Mouse (Mus musculus): ENCODE measurements at regions not wholly inside any gene's neighbourhood (a gene's known extent, or its start where the extent isn't known, plus 50 kb on each side); places are given as distances from the start of the nearest gene placed in this dataset.
A peak's percentile ranks its signal among the peaks of the same experiment; 100 is the strongest.

DNA sequence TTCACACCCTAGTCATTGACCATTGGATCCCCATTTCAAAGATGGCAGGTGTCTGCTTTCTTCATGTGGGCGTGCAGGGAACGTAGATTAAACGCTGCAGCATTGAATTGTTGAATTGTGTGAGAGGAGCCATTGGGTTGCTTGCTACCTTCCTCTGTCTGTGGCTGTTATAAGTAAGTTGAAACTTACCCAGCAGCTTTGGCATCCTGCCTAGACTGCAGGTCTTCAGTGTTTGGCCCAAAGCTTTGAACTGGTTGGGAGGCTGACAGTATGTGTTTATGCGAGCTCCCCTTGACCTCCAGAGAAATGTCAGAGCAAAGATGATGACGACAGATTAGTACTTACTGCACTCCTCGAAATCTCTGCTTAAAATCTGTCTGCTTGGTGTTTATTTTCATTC is 473.8 kb downstream of the Irx1 start:
- no peak for DNase-seq

DNA sequence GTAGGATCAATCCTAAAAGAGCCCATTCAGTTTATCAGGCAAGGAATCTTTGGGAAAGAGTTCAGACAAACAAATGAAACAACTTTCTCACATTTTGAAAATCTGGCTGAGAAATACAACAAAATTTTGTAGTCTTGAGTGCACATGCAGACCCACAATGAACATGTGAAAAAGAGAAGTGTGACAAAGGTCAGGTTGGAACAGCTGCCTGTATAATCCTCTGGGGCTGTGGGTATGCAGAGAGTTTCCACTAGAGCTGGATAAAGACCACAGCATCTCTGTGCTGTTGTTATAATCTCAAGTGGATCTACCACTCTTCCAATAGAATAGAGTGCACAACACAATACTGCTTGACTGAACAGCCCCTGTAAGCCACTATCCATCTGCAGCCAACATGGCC is 482.3 kb downstream of the Irx1 start:
- DNase-seq = no peak

DNA sequence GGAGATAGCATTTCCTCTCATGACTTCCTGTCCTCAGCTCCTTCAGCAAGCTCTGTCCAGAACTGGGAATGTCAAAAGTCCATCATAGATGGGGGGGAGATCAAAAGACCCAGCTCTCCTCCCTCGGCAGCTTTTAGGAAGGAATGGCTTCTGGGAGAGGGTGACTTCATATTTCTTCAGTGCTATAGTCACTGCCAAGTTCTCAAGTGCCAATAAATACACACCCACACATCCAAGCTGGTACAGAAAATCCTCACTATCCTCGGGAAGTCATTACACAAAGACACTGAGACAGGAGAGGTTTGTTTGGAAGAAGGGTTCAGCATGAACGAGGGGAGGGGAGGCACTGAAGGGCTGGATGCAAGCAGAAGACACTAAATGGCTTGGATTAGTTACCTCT is 502.0 kb downstream of the Irx1 start:
- DNase-seq = no peak

DNA sequence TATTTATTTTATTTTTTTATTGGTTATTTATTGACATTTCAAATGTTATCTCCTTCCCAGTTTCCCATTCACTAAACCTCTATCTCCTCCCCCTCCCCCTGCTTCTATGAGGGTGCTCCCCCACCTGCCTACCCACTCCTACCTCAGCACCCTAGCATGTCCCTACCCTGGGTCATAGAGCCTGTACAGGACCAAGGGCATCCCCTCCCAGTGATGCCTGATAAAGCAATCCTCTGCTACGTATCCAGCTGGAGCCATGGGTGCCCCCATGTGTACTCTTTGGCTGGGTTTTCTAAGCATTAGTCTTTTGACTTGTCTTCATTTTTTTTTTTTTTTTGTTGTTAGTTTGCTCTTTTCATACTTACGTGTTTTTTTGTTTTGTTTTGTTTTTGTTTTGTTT is 502.9 kb downstream of the Irx1 start:
- DNase-seq = no peak

DNA sequence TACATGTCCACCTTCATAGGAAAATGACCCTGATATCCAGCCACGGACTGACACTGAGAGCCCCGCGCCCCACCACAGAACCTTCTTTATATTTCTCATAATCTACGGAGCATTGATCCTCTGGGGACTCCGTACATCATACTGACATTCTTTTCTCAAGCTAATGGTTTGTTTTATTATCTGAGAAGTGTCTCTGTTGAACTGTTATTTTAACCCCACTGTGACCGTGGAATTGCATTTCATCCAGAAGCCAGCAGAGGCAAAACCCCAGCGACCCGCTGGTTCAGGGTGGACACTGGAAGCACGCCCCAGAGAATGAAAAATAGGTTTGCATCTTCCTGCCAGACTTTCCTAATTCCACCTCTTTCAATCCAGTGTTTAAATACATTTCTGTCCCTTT is 503.4 kb downstream of the Irx1 start:
- DNase-seq = no peak

DNA sequence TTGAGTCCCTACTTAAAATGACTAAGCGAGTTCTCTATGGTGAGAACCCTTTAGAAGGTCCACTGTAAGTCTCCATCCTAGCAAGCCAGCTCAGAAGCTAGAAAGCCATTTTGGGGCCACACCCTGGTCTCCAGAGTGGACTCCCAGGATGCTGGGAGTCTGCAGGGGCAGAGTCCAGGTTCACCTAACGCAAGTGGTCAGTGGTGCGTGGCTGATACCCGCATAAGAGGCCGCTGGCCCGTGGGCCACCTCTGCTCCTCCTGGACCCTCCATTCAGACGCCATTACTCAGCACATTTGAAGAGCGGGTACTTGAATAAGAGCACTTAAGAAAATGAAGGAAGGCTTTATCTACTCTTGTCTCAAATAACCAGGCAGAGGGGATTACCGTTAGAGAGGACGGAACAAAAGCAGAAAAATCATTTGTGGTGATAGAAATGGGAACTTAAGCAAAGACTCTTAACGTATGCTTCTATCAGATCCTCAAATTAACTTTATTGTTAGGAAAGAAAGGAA is 504.4 kb downstream of the Irx1 start:
- DNase-seq = no peak

DNA sequence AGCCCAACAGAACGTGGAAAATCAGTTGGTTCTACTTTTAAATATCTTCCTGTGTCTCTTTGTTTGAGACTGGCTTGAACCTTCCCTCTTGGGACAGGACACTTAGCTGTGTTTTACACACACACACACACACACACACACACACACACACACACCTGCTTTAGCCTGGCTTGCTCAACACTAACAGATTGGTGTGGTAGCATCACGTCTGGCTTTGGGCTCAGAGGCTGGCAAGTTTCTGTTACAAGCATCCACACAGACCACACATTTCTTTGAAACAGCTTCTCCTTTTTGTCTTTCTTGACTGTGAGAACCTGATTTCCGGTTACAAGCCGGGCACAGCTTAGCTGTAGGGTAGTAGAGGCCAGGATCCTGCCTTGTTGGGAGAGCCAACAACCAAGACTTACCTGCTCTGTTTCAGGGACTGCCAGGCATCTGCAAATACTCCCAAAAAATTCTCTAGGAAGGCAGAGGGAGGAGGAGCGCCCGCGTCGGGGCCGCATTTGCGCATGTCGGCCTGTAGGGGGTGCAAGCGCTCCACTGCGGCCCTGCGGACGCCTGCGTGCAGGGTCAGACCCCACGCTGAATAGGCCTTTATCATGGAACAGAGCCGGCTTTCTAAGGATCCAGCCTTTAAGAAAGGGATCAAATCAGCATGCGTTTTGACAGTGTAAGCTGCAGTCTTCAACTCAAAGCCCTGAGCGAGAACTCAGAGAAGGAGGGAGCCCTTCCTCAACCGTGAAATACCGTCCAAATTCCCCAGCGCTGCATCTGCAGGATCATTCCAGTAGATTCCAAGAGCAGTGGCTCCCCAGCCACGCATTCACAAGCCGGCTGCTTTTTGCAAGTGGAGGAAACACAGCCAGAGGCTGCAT is 505.2 kb downstream of the Irx1 start:
- peak; percentile 79 for DNase-seq

DNA sequence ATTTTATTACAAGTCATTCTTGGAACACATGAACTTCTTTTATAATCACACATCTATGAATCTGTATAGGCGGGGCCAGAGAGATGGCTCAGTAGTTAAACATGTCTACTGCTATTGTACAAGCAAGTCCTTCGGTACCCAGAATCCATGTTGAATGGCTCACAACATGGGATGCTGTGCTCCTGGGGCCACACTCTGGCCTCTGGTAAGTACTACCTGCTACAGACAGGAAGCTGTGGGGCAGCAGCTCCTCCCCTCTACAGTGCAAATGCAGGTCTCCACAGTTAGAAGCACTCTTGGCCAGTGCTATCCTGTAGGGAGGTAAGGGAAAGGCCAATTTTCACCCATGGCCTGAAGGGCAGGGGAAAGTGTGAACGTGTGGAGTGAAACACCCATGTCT is 506.0 kb downstream of the Irx1 start:
- DNase-seq = no peak

DNA sequence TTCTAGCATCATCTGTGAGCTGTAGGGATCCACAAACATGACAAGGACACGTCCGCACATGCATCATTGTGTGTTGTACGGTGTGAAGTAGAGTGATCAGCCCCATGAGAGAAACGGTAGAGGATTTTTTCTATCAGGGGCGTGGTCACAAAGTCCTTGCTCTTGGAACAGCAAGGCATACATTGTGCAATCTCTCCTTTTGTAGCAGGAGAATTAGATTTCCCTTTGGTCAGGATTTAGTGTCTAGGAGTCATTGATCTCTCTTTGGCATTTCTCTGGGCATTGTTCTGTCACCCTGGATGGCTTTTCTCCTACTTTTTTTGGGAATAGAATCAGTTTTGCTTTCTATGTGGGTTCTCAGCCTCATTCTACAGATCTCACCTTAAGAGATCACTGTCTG is 511.3 kb downstream of the Irx1 start:
- DNase-seq = no peak

DNA sequence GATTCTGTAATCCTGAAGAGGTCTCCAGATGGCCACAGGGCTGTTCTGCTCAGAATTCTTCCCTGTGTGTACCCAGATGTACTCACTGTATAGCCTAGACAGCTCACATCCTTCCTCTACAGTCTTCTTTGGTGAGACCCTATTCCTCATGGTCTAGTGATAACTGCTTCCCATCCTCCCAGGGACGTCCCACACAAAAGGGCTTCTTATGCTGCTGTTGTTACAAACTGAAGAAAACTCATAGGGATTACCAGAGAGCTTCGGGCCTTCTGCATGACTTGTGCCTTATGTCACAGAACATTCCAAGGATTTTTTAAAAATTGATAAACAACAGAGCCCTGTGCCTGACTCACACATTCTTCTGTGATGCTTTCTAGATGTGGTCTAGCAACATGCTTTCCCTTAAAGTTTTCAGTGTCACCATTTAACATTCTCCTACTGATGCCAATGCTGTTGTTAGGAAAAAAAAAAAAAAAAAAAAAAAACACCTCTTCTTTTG is 525.9 kb downstream of the Irx1 start:
- DNase-seq = no peak

DNA sequence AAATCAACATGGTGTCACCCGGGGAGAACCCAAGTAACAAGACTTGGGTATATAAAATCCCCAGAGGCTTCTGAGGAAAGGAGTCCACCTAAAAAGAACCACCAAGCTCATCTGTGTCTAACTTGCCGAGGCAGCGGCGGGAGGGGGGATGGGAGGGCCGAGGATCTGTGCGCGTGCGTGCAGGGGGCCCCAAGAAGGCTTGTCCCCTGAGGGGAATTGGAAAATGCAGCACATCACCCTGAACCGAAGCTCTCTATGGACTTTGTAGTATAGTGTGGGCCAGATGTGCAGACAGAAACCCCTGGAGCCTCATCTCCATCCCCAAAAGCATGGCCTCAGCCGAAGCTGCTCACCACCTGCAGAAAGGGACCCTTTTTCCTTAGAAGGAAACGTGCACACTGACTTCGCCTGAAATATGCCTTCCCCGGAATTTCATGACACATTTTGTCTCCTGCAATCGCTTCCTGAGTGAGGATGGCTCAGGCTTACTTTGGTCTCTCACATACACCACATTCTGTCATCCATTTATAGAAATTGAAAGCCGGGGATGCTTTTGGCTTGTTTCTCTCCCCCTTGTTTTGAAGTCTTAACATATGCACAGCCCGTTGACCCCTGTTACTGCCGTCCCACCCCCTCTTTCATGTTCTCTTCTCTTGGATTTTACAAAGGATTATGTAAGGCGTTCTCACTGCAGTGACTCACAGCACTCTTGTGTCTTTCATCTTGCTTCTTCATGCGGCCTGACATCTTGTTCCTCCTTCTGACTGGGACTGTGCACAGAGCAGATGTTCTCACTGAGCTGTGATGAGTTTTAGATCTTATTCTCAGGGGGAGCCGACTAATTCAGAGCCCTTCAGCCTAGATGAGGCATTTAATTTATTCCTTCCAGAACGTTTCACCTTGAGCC is 559.6 kb downstream of the Irx1 start:
- no peak for DNase-seq

DNA sequence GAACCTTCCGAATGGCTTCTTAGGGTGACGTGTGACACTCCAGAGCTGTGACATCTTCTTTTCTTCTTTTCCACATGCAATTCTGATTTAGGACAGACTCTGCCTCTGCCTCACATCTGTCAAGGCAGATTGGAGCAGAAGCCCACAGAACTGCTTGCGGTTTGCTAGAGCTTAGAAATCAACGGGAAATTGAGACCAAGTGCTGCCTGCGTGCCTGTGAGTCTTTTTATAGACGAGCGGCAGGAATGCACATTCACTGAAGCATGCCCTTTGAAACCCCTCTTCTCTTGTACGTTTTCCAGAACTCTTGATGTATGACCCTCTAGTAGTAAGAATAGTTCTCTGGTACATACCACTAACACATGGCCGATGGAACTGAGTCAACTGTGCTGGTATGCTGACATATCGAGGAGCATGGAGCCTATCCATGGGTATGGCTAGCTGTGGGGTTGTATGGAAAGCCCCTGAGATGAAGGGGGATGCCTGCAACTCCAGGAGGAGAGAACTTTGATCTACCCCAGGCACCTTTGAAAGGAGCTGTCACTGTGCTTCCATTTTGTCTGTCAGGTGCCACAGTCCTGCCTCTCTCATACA is 552.2 kb upstream of the Adamts16 start:
- DNase-seq = no peak

DNA sequence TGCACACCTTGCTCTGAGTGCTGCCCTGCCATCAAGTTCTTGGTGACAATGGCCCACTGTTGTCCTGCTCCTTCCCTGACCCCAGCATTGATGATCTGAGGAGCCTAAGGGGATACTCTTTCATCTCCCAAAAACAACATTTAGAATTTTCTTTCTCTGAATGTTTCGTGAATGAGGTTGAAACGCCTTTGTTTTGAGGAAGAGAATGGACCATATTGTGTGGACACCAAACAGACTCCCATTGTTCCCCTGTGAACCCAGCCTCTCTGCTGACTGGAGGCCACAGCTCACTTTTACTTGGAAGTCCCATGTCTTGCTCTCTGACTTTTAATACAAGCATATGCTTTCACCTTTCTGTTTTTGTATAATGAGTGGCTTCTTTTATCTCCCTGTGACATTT is 537.0 kb upstream of the Adamts16 start:
- DNase-seq = no peak

DNA sequence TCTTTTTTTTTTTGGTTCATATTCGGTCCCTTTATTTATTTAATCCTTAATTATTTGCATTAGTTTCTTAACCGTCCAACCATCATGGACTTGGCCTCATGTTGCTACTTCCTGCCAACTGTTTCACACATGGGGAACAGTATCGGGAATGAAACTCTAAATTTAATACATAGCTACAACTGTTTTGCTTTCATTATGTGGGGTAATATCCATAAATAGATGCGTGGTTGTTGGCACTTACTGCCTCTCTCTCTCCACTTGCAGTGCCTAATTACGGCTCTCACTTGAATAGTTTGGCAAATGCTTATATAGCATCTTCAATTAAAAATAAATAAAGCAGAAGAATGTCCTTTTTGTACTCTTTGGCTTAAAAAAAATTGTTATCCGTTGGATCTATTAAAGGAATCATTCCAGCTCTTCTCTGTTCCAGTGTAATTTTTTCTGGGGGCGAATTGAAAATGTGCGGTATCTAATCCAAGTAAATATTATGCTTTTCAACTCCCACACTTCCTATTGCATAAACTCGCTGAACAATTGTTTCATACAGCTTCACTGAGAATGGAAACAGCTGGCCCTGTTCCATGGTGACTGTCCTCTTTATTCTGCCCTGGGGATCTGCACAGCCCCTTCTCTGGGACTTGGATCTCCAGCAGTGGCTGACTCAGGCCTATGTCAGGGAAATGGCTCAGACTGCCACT is 534.4 kb upstream of the Adamts16 start:
- peak; percentile 16 for DNase-seq

DNA sequence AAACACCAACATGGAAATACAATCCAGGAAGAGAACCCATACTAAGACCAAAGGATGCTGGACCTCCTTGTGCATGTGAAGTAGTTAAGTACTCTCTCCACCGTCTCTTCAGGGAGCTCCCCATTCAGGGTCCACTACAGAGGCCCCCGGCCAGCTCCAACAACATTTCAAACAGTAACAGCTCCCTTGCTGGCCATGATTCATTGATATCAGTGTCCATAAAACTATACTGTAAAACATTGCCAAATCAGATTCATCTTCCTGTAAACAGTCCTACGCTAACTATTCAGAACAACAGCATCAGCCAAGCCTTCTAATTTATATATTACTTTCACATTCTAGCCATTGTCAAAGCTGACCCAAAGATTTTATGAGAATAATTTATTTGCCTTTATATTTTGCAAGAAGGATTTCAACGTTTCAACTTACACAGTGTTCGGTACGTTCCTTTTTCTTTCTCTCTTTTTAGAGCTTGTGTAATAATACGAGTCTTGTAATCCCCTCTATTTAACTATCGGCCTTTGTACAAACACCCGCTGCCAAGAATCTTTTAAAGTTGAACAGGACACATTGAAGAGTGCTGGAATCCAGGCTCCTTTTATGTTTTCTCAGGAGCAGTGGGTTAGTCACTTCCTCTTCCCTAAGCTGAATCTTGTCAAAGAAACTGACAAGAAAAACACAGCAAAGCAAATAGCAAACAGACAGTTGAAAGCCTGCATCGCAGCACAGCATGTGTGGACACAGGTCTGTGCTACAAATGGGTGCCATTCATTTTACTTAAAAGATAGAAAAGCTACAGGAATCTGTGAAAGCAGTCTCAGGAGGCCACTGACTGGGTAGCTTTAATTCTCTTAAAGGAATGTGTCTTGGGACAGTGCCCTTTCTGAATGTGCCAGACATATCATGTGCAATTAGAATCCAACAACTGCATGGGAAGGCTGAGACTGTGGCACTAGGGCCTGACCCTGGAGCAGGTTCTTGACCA is 531.4 kb upstream of the Adamts16 start:
- no peak for DNase-seq

DNA sequence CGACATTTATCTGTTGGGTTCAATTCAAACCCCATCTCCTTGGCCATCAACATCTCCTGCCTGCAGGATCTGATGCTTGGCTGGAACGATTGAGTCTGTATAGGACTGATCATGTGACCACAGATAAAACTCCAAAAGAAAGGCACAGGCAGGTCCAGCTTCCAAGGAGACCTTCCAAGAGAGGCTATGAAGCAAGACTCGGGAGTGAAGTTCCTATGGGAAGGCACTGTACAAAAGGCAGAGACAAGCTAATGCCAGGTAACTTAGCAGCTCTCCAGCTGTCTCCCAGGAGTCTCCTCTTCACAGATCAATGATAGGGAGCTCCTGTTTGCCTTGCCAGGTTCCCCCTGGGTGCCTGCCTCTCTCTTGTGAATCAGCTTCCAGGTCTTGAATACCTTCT is 528.2 kb upstream of the Adamts16 start:
- no peak for DNase-seq

DNA sequence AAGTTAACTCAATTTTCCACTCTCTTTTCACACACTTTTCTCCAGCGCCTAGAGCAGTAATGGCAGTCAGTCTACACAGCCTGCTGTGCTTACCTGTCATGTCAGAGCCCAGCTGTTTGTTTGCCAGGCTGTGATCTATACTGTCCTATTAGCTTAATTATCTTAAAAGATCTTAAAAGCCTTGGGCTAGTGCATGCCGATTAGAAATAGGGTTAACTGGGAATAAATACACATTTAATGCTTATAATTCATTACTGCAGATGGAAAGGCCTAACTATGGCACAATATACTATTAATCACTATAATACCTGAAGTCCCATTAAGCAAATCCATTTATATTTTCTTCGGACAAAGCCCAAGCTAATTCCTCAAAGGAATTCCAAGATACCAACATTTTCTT is 523.6 kb upstream of the Adamts16 start:
- DNase-seq = no peak

DNA sequence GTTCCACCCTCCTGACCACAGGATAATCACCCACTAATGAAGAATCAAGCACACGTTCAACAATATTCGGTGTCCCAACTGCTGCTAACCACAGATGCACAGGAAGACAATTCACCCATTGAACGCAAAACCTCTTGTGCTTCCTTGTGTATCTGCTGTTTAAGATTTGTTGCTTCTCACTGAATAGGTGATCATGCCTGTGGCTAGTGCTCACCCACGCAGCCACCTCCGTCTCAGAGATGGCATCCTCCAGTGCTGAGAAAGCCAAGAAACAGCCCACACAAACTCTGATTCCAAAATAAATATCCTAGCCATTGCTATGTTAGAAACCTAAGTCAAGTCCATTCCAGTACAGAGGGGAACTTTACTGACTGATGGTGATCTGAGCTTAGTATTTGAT is 520.7 kb upstream of the Adamts16 start:
- DNase-seq = no peak

DNA sequence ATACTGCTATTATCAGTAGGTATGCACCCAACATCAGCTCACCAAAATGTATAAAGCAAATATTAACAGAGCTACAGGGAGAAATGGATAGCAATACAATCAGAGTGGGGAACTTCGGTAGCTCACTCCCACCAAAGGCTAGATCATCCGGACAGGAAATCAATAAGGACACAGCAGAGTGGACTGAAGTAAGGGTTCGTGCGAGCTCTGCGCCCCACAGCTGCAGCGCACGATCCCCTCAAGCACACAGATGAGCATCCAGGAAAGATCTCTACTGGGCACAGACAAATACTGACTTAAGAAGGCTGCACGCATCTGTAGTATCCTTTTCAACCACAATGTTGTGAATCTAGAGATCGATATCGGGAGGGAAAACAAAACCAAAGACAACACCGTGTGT is 517.5 kb upstream of the Adamts16 start:
- no peak for DNase-seq

DNA sequence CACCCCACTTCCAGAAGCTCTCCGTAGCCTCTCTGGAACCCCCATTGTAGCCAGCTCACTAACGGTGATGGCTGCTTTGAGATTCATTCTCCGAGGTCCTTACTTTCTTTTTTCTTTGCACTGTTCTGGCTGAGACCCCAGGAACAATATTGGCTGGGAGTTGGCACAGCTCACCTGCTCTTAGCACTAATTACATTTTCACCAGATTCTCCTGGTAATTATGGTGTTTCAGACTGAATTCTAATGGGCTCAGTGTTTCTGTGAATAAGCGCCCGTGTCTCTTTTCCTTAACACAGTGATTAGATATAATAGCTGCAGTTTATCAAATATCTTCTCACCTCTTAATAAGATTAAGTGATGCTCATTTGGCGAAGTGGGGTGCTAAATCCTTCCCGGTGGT is 509.2 kb upstream of the Adamts16 start:
- DNase-seq = no peak

DNA sequence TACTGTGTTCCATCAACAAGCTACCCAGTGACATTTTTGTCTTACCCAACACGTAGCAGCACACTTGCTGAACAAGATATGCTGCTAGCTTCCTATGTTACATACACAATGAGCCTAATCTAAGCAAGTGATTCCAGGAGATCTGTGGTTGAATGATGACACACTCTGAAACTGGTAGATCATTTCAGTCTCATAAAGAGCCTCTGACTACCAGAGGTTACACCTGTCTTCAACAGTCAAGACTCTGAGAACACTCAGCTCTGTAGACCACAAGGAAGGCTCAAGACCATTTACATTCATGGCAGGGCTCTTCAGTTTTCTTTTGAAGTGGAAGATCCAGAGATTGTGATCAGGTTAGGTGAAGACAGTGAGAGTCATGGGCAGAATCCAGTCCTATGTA is 501.3 kb upstream of the Adamts16 start:
- DNase-seq = no peak
